Mouse (Mus musculus): Measurements from ENCODE around the gene Agbl4. TPM values are rescaled to one million over a fixed set of nuclear protein-coding genes. Genes with fewer than 3 reads are reported as not detected.

The Agbl4 gene
- polyA plus RNA-seq, 1 experiment from 2014 or later, result 0.21 TPM

DNA sequence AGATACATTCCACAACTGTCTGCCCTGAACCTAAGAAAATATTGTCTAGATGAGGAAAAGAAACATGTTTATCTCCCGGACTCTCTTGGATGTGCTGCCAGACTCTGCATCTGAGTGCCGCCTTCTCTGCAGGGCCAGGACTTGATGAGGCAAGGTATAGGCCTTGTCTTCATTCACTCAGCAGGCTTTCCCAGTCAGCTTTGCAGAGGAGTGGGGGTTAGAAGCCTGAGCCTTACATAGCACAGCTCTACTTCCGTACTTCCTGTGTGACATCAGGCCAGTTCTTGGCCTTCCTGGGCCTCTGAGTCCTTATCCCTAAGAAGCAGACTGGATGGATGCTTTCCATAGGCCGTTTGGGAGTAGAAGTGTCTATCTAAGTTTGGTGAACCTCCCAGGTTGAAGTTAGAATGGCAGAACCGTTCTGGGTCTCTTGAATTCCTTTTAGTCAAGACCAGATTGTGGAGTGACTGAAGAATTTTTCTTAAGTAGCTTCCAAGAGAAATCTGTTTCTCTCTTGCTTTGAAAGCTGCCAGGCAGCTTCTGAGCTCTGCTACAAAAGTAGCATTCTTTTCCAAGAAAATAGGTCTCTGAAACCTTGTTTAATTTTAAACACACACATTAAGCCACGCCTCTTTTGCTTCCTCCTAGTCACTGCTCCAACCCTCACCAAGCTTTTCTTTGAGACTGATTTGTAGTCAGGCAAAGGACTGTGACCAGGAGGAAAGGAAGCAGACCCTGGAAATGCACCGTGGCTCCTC lies 1052.2 kb downstream of the Agbl4 start:
- Histone ChIP-seq H3K4me3 (replicated peaks; ENCODE audit: low read length) (no peak overlapping the region), H3K27ac (ENCODE audit: low read length) (peak overlapping the region; percentile 40; the same call in 1 of the 2 replicates), H3K27me3 (ENCODE audit: control insufficient read depth, insufficient read depth, low read length) (no peaks in the 10 kb centered on the region), H3K9me3 (replicated peaks; ENCODE audit: control insufficient read depth, low read length) (no peaks in the 10 kb centered on the region), H3K9ac (ENCODE audit: low read length) (no peak overlapping the region), H3K4me1 (ENCODE audit: control insufficient read depth, insufficient read depth, low read length) (peaks cover 22% of the 10 kb centered on the region), H3K4me2 (ENCODE audit: low read depth, low read length) (no peak overlapping the region), H3K36me3 (ENCODE audit: control insufficient read depth, insufficient read depth, low read length) (peaks cover 9% of the 10 kb centered on the region; the same call in 1 of the 2 replicates)
- ATAC-seq (ENCODE audit: insufficient read depth, low FRiP score), result no peak
- 48% methylated on average over 7 of the region's 7 CpGs for WGBS

- H3K36me3 ChIP-seq (ENCODE audit: control insufficient read depth, insufficient read depth, low read length), result peaks cover 15% of the 10 kb centered on the region; the same call in 1 of the 2 replicates
- peaks cover 22% of the 10 kb centered on the region for H3K4me1 ChIP-seq (ENCODE audit: control insufficient read depth, insufficient read depth, low read length)
- no peak overlapping the region for H3K9ac ChIP-seq (ENCODE audit: low read length)
- no peaks in the 10 kb centered on the region for H3K27me3 ChIP-seq (ENCODE audit: control insufficient read depth, insufficient read depth, low read length)
- no peaks in the 10 kb centered on the region for H3K9me3 ChIP-seq (replicated peaks; ENCODE audit: control insufficient read depth, low read length)
- H3K27ac ChIP-seq (ENCODE audit: low read length), result no peak overlapping the region
- 52% methylated on average over 7 of the region's 7 CpGs for WGBS
- no peak overlapping the region for H3K4me3 ChIP-seq (replicated peaks; ENCODE audit: low read length)
- no peak overlapping the region for H3K4me2 ChIP-seq (ENCODE audit: low read depth, low read length)
- ATAC-seq (ENCODE audit: insufficient read depth, low FRiP score), result peak; percentile 71; the same call in 1 of the 2 replicates
Observed at GRCm38 (mm10) chr4:111451283-111451918, 1053.9 kb downstream of the Agbl4 start.

DNA sequence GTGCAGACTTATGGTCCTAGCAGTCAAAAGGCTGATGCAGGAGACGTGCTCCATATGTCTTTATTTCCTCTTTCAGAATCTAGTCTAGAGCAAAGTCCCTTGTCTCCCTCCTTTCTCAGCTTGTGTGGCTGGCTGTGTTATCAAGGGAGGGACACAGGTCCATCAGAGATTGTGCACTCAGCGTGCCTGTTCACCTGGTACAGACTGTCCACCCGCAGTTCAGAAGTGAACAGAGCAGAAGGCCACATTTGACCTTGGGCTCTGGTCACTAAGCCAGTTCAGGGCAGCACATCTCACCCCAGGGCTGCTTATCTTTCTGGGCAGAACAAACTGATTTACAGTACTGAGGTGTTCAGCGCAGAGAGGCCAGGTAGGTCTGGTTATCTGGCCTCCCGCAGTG lies 1054.7 kb downstream of the Agbl4 start:
- no peak overlapping the region for H3K4me2 ChIP-seq (ENCODE audit: low read depth, low read length)
- no peak overlapping the region for H3K4me3 ChIP-seq (replicated peaks; ENCODE audit: low read length)
- H3K4me1 ChIP-seq (ENCODE audit: control insufficient read depth, insufficient read depth, low read length), result peaks cover 22% of the 10 kb centered on the region
- H3K9ac ChIP-seq (ENCODE audit: low read length), result no peak overlapping the region
- H3K27me3 ChIP-seq (ENCODE audit: control insufficient read depth, insufficient read depth, low read length), result no peaks in the 10 kb centered on the region
- peaks cover 12% of the 10 kb centered on the region; the same call in 1 of the 2 replicates for H3K36me3 ChIP-seq (ENCODE audit: control insufficient read depth, insufficient read depth, low read length)
- ATAC-seq (ENCODE audit: insufficient read depth, low FRiP score), result peak; percentile 45; the same call in 1 of the 2 replicates
- WGBS, result 76% methylated on average over 5 of the region's 5 CpGs
- no peaks in the 10 kb centered on the region for H3K9me3 ChIP-seq (replicated peaks; ENCODE audit: control insufficient read depth, low read length)
- H3K27ac ChIP-seq (ENCODE audit: low read length), result no peak overlapping the region

GRCm38 (mm10) chr4:111453275-111453674 lies 1055.8 kb downstream of the Agbl4 start:
- no peak overlapping the region for H3K4me2 ChIP-seq (ENCODE audit: low read depth, low read length)
- no peak for ATAC-seq (ENCODE audit: insufficient read depth, low FRiP score)
- peaks cover 22% of the 10 kb centered on the region for H3K4me1 ChIP-seq (ENCODE audit: control insufficient read depth, insufficient read depth, low read length)
- no peak overlapping the region for H3K4me3 ChIP-seq (replicated peaks; ENCODE audit: low read length)
- WGBS, result 49% methylated on average over 3 of the region's 3 CpGs
- no peak overlapping the region for H3K9ac ChIP-seq (ENCODE audit: low read length)
- H3K9me3 ChIP-seq (replicated peaks; ENCODE audit: control insufficient read depth, low read length), result no peaks in the 10 kb centered on the region
- peaks cover 12% of the 10 kb centered on the region; the same call in 1 of the 2 replicates for H3K36me3 ChIP-seq (ENCODE audit: control insufficient read depth, insufficient read depth, low read length)
- H3K27ac ChIP-seq (ENCODE audit: low read length), result no peak overlapping the region
- H3K27me3 ChIP-seq (ENCODE audit: control insufficient read depth, insufficient read depth, low read length), result no peaks in the 10 kb centered on the region

DNA sequence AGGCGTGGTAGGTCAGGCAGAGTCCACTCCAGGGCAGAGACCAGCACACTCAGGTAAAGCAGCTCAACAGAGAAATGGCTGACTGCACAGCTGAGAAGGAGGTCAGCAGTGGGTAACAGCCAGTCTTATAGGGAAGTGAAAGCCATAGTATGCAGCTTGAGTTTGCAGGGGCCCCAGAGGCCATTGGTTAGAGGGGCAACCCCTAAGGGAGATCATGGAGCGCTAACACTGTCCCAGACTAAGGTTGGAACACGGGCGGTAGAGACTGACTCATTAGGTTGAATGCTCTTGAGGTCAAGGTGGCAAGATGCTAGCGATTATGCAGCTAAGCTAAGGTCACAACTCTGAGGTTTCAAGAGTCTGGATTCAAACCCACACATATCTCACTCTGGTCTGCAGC lies 1058.2 kb downstream of the Agbl4 start:
- Histone ChIP-seq H3K27me3 (ENCODE audit: control insufficient read depth, insufficient read depth, low read length) (no peaks in the 10 kb centered on the region), H3K4me3 (replicated peaks; ENCODE audit: low read length) (no peak overlapping the region), H3K27ac (ENCODE audit: low read length) (no peak overlapping the region), H3K4me2 (ENCODE audit: low read depth, low read length) (no peak overlapping the region), H3K9ac (ENCODE audit: low read length) (no peak overlapping the region), H3K36me3 (ENCODE audit: control insufficient read depth, insufficient read depth, low read length) (peaks cover 12% of the 10 kb centered on the region; the same call in 1 of the 2 replicates), H3K9me3 (replicated peaks; ENCODE audit: control insufficient read depth, low read length) (no peaks in the 10 kb centered on the region), H3K4me1 (ENCODE audit: control insufficient read depth, insufficient read depth, low read length) (peaks cover 17% of the 10 kb centered on the region)
- 84% methylated on average over 5 of the region's 5 CpGs for WGBS
- ATAC-seq (ENCODE audit: insufficient read depth, low FRiP score), result no peak

DNA sequence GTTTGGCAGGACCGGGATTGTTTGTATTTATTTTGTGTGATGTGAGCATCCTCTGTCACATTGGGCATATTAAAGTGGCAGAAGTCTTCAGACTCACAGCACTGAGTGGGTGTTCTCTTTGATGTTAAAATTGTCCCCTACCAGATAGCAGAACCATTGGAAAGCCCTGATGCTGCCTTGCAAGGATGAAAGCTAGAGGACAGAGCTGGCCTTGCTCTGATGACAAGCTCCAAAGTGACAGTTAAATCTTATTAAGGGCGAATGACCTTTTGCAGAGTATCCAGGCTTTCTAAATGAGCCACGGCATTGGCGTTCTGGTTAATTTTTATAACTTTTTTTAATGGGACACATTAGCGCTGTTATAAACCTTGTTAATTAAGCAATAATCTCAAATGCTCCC lies 1060.1 kb downstream of the Agbl4 start:
- H3K36me3 ChIP-seq (ENCODE audit: control insufficient read depth, insufficient read depth, low read length), result peaks cover 12% of the 10 kb centered on the region; the same call in 1 of the 2 replicates
- 87% methylated on average over 5 of the region's 5 CpGs for WGBS
- H3K9me3 ChIP-seq (replicated peaks; ENCODE audit: control insufficient read depth, low read length), result no peaks in the 10 kb centered on the region
- peaks cover 6% of the 10 kb centered on the region for H3K4me1 ChIP-seq (ENCODE audit: control insufficient read depth, insufficient read depth, low read length)
- H3K4me2 ChIP-seq (ENCODE audit: low read depth, low read length), result no peak overlapping the region
- H3K27me3 ChIP-seq (ENCODE audit: control insufficient read depth, insufficient read depth, low read length), result no peaks in the 10 kb centered on the region
- no peak overlapping the region for H3K4me3 ChIP-seq (replicated peaks; ENCODE audit: low read length)
- ATAC-seq (ENCODE audit: insufficient read depth, low FRiP score), result no peak
- H3K9ac ChIP-seq (ENCODE audit: low read length), result no peak overlapping the region
- H3K27ac ChIP-seq (ENCODE audit: low read length), result no peak overlapping the region

GRCm38 (mm10) chr4:111467293-111467773 lies 1069.9 kb downstream of the Agbl4 start:
- Histone ChIP-seq H3K9ac (ENCODE audit: low read length) (no peak overlapping the region), H3K4me2 (ENCODE audit: low read depth, low read length) (no peak overlapping the region), H3K4me3 (replicated peaks; ENCODE audit: low read length) (no peak overlapping the region), H3K9me3 (replicated peaks; ENCODE audit: control insufficient read depth, low read length) (no peaks in the 10 kb centered on the region), H3K4me1 (ENCODE audit: control insufficient read depth, insufficient read depth, low read length) (peaks cover 6% of the 10 kb centered on the region), H3K36me3 (ENCODE audit: control insufficient read depth, insufficient read depth, low read length) (no peaks in the 10 kb centered on the region), H3K27me3 (ENCODE audit: control insufficient read depth, insufficient read depth, low read length) (no peaks in the 10 kb centered on the region), H3K27ac (ENCODE audit: low read length) (no peak overlapping the region)
- peak; percentile 78 for ATAC-seq (ENCODE audit: insufficient read depth, low FRiP score)
- WGBS, result 57% methylated on average over 2 of the region's 2 CpGs

GRCm38 (mm10) chr4:111467796-111468195 lies 1070.3 kb downstream of the Agbl4 start:
- 79% methylated on average over 4 of the region's 4 CpGs for WGBS
- no peaks in the 10 kb centered on the region for H3K36me3 ChIP-seq (ENCODE audit: control insufficient read depth, insufficient read depth, low read length)
- H3K27me3 ChIP-seq (ENCODE audit: control insufficient read depth, insufficient read depth, low read length), result no peaks in the 10 kb centered on the region
- no peak overlapping the region for H3K4me2 ChIP-seq (ENCODE audit: low read depth, low read length)
- H3K27ac ChIP-seq (ENCODE audit: low read length), result no peak overlapping the region
- no peak overlapping the region for H3K9ac ChIP-seq (ENCODE audit: low read length)
- no peak for ATAC-seq (ENCODE audit: insufficient read depth, low FRiP score)
- no peak overlapping the region for H3K4me3 ChIP-seq (replicated peaks; ENCODE audit: low read length)
- H3K9me3 ChIP-seq (replicated peaks; ENCODE audit: control insufficient read depth, low read length), result no peaks in the 10 kb centered on the region
- H3K4me1 ChIP-seq (ENCODE audit: control insufficient read depth, insufficient read depth, low read length), result peaks cover 6% of the 10 kb centered on the region

DNA sequence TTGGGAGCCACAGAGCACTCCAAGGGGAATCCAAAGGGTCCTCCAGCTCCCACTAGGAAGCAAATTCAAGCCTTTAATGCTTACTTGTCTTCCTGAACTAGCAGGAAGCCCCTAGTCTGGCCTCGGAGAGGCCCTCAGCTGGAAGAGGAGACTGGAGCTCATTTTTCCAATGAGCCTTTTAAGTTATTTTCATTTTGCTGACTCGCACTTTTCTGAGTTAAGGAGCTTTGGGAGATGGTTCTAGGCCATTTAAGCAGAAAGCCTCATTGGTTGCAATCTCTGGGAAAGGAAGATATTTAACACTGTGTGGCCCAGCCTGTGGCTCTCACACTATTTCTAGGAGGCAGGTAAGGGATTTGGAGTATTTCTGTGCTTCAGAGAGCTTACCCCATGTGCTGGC lies 1072.4 kb downstream of the Agbl4 start:
- ATAC-seq (ENCODE audit: insufficient read depth, low FRiP score), result no peak
- no peaks in the 10 kb centered on the region for H3K36me3 ChIP-seq (ENCODE audit: control insufficient read depth, insufficient read depth, low read length)
- H3K4me2 ChIP-seq (ENCODE audit: low read depth, low read length), result no peak overlapping the region
- no peaks in the 10 kb centered on the region for H3K27me3 ChIP-seq (ENCODE audit: control insufficient read depth, insufficient read depth, low read length)
- H3K9me3 ChIP-seq (replicated peaks; ENCODE audit: control insufficient read depth, low read length), result no peaks in the 10 kb centered on the region
- peaks cover 6% of the 10 kb centered on the region for H3K4me1 ChIP-seq (ENCODE audit: control insufficient read depth, insufficient read depth, low read length)
- no peak overlapping the region for H3K4me3 ChIP-seq (replicated peaks; ENCODE audit: low read length)
- no peak overlapping the region for H3K27ac ChIP-seq (ENCODE audit: low read length)
- no peak overlapping the region for H3K9ac ChIP-seq (ENCODE audit: low read length)
- WGBS, result 64% methylated on average over 2 of the region's 2 CpGs

Data from stomach, embryonic 16.5 days (tissue).